9 mouse cellular contexts compared by ENCODE assay signal in genomic region chr16:84583323-84583722, GRCm38 (mm10).
DNase-seq lines count a peak whose midpoint lies in the region; ATAC-seq lines count a peak whose summit lies in the region.
"Had no signal": no experiment of that assay in that cellular context is flagged by ENCODE, and none has a peak within 500 bp of the region (broad histone marks: within the 10 kb centered on the region; RNA-seq: fewer than 3 reads in every experiment).

No protein-coding gene starts in this region.

- H3K27ac ChIP-seq in forebrain, embryonic 16.5 days (ENCODE audit: low read length) = no peak overlapping the region

- intact Hi-C loops in heart, postnatal 25 days (cut with DNase I) = no loop called here

- 85% methylated on average over 7 of the region's 7 CpGs for WGBS in forebrain, embryonic 16.5 days

- no peaks in the 10 kb centered on the region for H3K9me3 ChIP-seq in forebrain, embryonic 16.5 days (ENCODE audit: control insufficient read depth, low read length)

- H3K9ac ChIP-seq in forebrain, embryonic 16.5 days (replicated peaks; ENCODE audit: low read depth, low read length) = no peak overlapping the region

- peak; percentile 7 to 47 for DNase-seq in heart, adult 18-20 months
- no peak for DNase-seq in heart, postnatal 25 days (ENCODE audit: low spot score)
- peak; percentile 11 to 37 for DNase-seq in spleen, adult 18-20 months
- DNase-seq in spleen, postnatal 14 days (ENCODE audit: low spot score in 2 of 2) = no peak
- DNase-seq in urinary bladder, postnatal 25 days (ENCODE audit: low spot score) = no peak
- DNase-seq in layer of hippocampus, postnatal 10 days (ENCODE audit: low spot score in 2 of 2) = no peak
- DNase-seq: cerebellum, adult 18-20 months had no signal

- H3K4me3 ChIP-seq in forebrain, embryonic 16.5 days (replicated peaks; ENCODE audit: low read length) = no peak overlapping the region

- no peaks in the 10 kb centered on the region for H3K27me3 ChIP-seq in forebrain, embryonic 16.5 days (replicated peaks; ENCODE audit: control insufficient read depth, insufficient read depth, low read length)

- peak; percentile 86 for ATAC-seq in megakaryocyte-erythroid progenitor cell, adult 5-6 weeks (replicated peaks; ENCODE audit: low FRiP score, low TSS enrichment, poor library complexity, severe bottlenecking)
- no peak for ATAC-seq in forebrain, embryonic 16.5 days

- H3K36me3 ChIP-seq in forebrain, embryonic 16.5 days (ENCODE audit: control insufficient read depth, insufficient read depth) = no peaks in the 10 kb centered on the region

- H3K4me2 ChIP-seq in forebrain, embryonic 16.5 days (ENCODE audit: low read length) = no peak overlapping the region

- no peaks in the 10 kb centered on the region for H3K4me1 ChIP-seq in forebrain, embryonic 16.5 days (replicated peaks; ENCODE audit: control insufficient read depth, insufficient read depth, low read length)

Comparison
In these comparisons a context has a peak if more than half of its experiments do, and no peak if none do; other contexts are left out.
1. DNase-seq: peak in heart, adult 18-20 months (2 of 2) and spleen, adult 18-20 months (2 of 2); none in heart, postnatal 25 days (single experiment), spleen, postnatal 14 days (0 of 2), urinary bladder, postnatal 25 days (single experiment) and layer of hippocampus, postnatal 10 days (0 of 2).